Mouse (Mus musculus) liver, adult 2 months (tissue): ENCODE measurements at regions not wholly inside any gene's neighbourhood (a gene's known extent, or its start where the extent isn't known, plus 50 kb on each side); places are given as distances from the start of the nearest gene placed in this dataset.

Source experiments
- DNase-seq: peaks from one replicate; pipeline ENCODE4 v3.0.0-alpha.2; 2011; ENCODE audit warnings: low read depth, low spot score; ENCODE audit errors: extremely low read depth
- H3K27ac ChIP-seq: fragments of 200-500 bp; replicated peaks from 2 replicates; pipeline ENCODE4 v1.5.1; 2012; ENCODE audit warnings: low read depth, mild to moderate bottlenecking, control low read depth, inconsistent platforms, low read length; ENCODE audit not compliant: insufficient read depth
- H3K27me3 ChIP-seq: fragments of 200-500 bp; 2 replicates; pipeline ENCODE4 v1.6.1; 2012; ENCODE audit warnings: mild to moderate bottlenecking, moderate library complexity, low read length, inconsistent platforms; ENCODE audit not compliant: control insufficient read depth, insufficient read depth
- H3K36me3 ChIP-seq: fragments of 200-500 bp; 2 replicates; pipeline ENCODE4 v1.6.1; 2012; ENCODE audit warnings: low read length, inconsistent platforms; ENCODE audit not compliant: control insufficient read depth, insufficient read depth
- H3K4me1 ChIP-seq: fragments of 200-500 bp; 2 replicates; pipeline ENCODE4 v1.6.1; 2011; ENCODE audit warnings: low read length; ENCODE audit not compliant: control insufficient read depth, insufficient read depth
- H3K4me3 ChIP-seq: fragments of 200-500 bp; 2 replicates; pipeline ENCODE4 v1.5.1; 2011; ENCODE audit warnings: low read depth, mild to moderate bottlenecking, control low read depth, low read length, moderate library complexity; ENCODE audit not compliant: insufficient read depth
- H3K79me2 ChIP-seq: fragments of 200-500 bp; 2 replicates; pipeline ENCODE4 v1.6.1; 2012; ENCODE audit warnings: inconsistent platforms, mild to moderate bottlenecking, low read length, moderate library complexity; ENCODE audit not compliant: control insufficient read depth, insufficient read depth
- H3K9ac ChIP-seq: fragments of 200-500 bp; 2 replicates; pipeline ENCODE4 v1.6.1; 2012; ENCODE audit warnings: low read depth, mild to moderate bottlenecking, control low read depth, inconsistent platforms, low read length
- CTCF ChIP-seq: fragments of 200-500 bp; IDR thresholded peaks from 2 replicates; pipeline ENCODE4 v1.5.1; 2011; ENCODE audit warnings: low read depth, low read length, control low read depth
- POLR2A ChIP-seq: fragments of 200-500 bp; IDR thresholded peaks from 2 replicates; pipeline ENCODE4 v1.6.1; 2011; ENCODE audit warnings: low read length, control low read depth; ENCODE audit not compliant: insufficient read depth; ENCODE audit errors: extremely low read depth
- WGBS: fragments of 180-500 bp; shearing (Covaris S2); methylation state at CpG from one replicate; pipeline ENCODE4 v1.1.7; 2018; 5-methylcytosine and 5-hydroxymethylcytosine counted together

GRCm38 (mm10) chr12:6211266-6211665 lies 835.8 kb upstream of the Klhl29 start:
- no peaks in the 10 kb centered on the region for H3K36me3 ChIP-seq
- no peaks in the 10 kb centered on the region for H3K4me1 ChIP-seq
- no peak for DNase-seq
- no peak for TF ChIP-seq CTCF
- no peak for TF ChIP-seq POLR2A
- no peaks in the 10 kb centered on the region for H3K27me3 ChIP-seq
- no peaks in the 10 kb centered on the region for H3K79me2 ChIP-seq
- no peak overlapping the region for H3K27ac ChIP-seq
- no peak overlapping the region for H3K9ac ChIP-seq
- no peak overlapping the region for H3K4me3 ChIP-seq
- WGBS = 71% methylated on average over 1 of the region's 1 CpGs

GRCm38 (mm10) chr12:6189232-6189631 lies 813.8 kb upstream of the Klhl29 start:
- no peak overlapping the region for H3K27ac ChIP-seq
- no peak overlapping the region for H3K9ac ChIP-seq
- H3K36me3 ChIP-seq = no peaks in the 10 kb centered on the region
- H3K79me2 ChIP-seq = no peaks in the 10 kb centered on the region
- H3K4me1 ChIP-seq = no peaks in the 10 kb centered on the region
- no peak overlapping the region for H3K4me3 ChIP-seq
- WGBS = 53% methylated on average over 3 of the region's 3 CpGs
- no peaks in the 10 kb centered on the region for H3K27me3 ChIP-seq
- no peak for DNase-seq
- TF ChIP-seq CTCF = no peak
- no peak for TF ChIP-seq POLR2A

GRCm38 (mm10) chr12:6168795-6169194 lies 793.3 kb upstream of the Klhl29 start:
- no peaks in the 10 kb centered on the region for H3K79me2 ChIP-seq
- H3K27ac ChIP-seq = no peak overlapping the region
- no peaks in the 10 kb centered on the region for H3K4me1 ChIP-seq
- no peak for DNase-seq
- no peak overlapping the region for H3K9ac ChIP-seq
- no peak overlapping the region for H3K4me3 ChIP-seq
- TF ChIP-seq POLR2A (no peak), CTCF (no peak)
- no peaks in the 10 kb centered on the region for H3K27me3 ChIP-seq
- no peaks in the 10 kb centered on the region for H3K36me3 ChIP-seq

GRCm38 (mm10) chr12:6154287-6154686 lies 778.8 kb upstream of the Klhl29 start:
- Histone ChIP-seq H3K9ac (no peak overlapping the region), H3K79me2 (no peaks in the 10 kb centered on the region), H3K4me1 (no peaks in the 10 kb centered on the region), H3K36me3 (no peaks in the 10 kb centered on the region), H3K4me3 (no peak overlapping the region), H3K27ac (no peak overlapping the region), H3K27me3 (no peaks in the 10 kb centered on the region)
- WGBS = 65% methylated on average over 2 of the region's 2 CpGs
- no peak for DNase-seq
- TF ChIP-seq POLR2A (no peak), CTCF (no peak)

- H3K36me3 ChIP-seq = no peaks in the 10 kb centered on the region
- no peak overlapping the region for H3K4me3 ChIP-seq
- no peak overlapping the region for H3K27ac ChIP-seq
- no peaks in the 10 kb centered on the region for H3K27me3 ChIP-seq
- TF ChIP-seq CTCF = no peak
- TF ChIP-seq POLR2A = no peak
- no peaks in the 10 kb centered on the region for H3K4me1 ChIP-seq
- no peaks in the 10 kb centered on the region for H3K79me2 ChIP-seq
- no peak overlapping the region for H3K9ac ChIP-seq
- WGBS = 81% methylated on average over 3 of the region's 3 CpGs
- no peak for DNase-seq
These were observed 776.0 kb upstream of the Klhl29 start for GRCm38 (mm10) chr12:6151476-6151875.

- Histone ChIP-seq H3K4me3 (no peak overlapping the region), H3K9ac (no peak overlapping the region), H3K27me3 (no peaks in the 10 kb centered on the region), H3K4me1 (no peaks in the 10 kb centered on the region), H3K79me2 (no peaks in the 10 kb centered on the region), H3K27ac (no peak overlapping the region), H3K36me3 (no peaks in the 10 kb centered on the region)
- WGBS = 78% methylated on average over 2 of the region's 2 CpGs
- TF ChIP-seq CTCF = no peak
- no peak for TF ChIP-seq POLR2A
- DNase-seq = no peak
These were observed 757.0 kb upstream of the Klhl29 start for GRCm38 (mm10) chr12:6132451-6132850.
